Mouse (Mus musculus): ENCODE measurements around the gene Lamp1.

Gene Lamp1

DNA sequence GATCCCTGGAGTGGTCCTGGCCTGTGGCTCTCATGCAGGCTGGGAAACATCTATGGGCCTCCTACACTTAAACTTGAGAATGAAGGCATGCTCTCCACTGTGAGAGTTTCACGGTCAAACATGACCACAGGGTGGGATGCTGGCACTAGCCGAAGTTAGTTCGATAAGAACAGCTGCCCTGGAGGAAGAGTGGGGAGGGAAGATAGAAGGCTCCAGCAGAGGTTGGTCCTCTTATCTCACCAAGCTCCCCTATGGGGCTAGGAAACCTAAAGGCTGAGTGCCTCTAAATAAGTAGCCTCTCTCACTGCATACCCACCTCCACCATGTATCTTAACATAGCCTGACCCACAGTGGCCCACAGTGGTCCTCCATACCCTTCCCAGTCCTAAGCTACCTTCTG is 43.8 kb downstream of the Lamp1 start:
- DNase-seq = no peak

DNA sequence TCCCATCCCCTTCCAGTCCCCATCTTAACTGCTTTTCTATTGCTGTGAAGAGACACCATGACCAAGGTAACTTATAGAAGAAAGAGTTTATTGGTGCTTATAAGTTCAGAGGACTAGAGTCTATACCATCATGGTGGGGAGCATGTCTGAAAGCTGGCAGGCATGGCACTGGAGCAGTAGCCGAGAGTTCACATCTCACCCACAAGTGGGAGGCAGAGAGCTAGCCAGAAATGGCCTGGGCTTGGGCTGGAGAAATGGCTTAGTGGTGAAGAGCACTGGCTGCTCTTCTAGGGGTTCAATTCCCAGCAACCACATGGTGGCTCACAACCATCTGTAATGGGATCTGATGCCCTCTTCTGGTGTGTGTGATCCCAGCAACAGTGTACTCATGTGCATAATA is 44.5 kb downstream of the Lamp1 start:
- no peak for DNase-seq

DNA sequence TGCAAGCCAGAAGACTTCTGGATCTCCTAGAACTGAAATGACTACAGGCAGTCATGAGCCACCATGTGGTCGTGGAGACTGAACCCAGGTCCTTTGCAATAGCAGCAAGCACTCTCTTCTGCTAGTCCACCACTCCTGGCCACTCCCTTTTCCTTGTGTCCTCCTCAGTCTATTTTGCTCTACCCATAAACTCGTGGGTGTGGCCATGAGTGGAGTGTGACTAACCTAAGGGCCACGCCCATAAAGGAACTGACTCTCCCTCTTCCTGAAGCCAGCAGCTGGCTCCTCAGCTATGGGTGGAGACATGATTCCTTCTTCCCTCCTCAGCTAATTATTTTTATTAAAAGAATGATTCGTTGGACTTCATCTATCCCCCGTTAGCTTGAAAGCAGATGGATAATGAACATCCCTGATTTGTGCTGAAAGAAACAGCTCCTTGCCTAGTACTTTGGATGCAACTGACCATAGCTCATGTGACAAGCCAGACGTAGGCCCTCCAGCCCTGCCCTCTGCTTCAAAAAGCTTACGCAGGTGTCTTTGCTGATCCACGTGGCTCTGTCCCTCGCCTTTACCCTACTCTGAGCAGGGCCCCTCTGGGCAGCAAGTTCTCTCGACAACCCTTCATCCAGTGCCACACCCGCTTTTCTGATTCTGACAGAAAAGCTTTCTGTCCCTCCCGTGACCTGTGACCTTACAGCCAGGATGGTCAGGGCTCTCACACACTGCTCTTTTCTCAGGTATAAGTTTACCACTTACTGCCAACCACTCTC is 45.6 kb downstream of the Lamp1 start:
- DNase-seq = no peak

DNA sequence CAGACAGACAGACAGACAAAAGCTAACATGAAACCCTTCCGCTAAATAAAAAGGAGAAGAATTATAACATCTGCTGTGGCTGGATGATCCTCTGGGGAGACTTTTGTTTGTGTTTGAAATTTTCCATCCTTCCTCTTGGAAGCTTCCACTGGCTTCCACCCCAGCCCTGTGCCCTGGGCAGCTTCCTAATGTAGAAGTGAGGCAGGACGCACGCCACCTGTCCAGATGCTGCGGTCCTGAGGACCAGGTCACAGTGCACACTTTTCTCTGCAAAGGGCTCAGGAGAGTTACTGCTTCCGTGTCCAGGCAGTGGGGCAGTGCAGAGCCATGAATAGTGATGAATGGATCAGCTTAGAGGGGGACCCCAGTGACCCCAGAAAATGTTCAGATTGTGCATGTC is 46.4 kb downstream of the Lamp1 start:
- no peak for DNase-seq

DNA sequence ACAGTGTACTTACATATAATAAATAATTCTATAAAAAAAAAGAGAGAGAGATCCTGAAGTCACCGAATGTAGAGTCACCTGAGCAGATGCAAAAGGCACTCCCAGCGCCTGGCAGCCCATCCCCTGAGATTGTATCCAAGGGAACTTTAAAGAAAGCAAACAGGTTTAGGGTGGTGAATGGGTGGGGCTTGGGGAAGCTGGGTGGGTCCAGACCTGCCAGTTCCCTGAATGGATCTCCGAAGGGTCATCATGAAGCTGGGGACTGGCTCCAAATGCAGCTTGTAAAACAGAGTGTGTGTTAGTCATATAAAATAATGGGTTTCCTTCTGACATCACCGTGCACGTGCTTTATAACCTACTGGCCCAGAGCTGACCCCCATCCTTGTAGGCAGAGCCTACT is 47.3 kb downstream of the Lamp1 start:
- DNase-seq = no peak

DNA sequence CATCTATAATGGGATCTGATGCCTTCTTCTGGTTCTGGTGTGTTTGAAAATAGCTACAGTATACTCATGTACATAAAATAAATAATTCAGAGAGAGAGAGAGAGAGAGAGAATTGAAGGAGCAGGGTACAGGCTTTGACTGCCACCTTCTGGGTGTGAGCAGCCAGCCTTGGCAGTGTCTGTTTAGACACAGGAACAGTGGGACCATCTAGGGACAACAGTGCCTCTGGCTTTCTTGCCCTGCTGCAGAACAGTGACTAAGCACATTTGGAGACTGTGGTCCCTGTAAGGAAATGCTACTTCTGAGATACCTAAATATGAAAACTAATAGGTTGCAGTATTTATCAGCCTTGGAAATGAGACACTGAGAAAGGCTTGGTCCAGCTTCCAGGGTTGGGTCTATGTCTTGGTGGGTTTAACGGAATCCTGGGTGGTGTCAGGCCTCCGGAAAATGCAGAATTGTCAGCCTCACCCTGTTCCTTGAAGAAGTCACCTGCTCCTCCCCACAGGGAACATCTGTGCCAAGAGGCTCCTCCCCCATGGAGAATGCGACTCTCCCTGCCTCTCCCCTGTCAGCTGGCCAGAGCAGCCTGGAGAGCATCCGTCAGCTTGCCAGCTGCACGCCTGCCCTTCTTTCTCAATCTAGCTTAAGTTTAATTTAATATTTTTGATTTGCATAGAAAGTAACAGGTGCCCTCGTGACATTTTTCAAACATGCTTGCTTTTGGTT is 49.8 kb downstream of the Lamp1 start:
- no peak for DNase-seq

DNA sequence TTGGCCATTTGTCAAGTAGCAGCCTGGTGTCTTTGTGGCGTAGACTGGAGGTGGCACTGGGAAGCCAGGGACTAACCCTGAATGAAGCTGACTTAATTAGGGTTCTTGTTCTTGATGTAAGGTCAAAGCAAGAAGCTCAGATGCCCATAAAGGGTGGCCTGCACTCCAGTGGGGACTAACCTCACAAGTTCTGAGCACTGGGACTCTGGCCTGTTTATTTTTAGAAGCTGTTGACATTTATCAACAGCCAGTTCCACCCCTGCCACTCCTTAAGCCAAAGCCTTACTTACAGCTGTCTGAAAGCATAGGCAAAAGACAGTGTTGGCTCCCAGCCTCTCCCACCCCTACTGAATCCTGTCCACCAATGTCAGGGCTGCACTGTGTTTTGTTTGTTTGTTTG is 50.8 kb downstream of the Lamp1 start:
- DNase-seq = no peak

DNA sequence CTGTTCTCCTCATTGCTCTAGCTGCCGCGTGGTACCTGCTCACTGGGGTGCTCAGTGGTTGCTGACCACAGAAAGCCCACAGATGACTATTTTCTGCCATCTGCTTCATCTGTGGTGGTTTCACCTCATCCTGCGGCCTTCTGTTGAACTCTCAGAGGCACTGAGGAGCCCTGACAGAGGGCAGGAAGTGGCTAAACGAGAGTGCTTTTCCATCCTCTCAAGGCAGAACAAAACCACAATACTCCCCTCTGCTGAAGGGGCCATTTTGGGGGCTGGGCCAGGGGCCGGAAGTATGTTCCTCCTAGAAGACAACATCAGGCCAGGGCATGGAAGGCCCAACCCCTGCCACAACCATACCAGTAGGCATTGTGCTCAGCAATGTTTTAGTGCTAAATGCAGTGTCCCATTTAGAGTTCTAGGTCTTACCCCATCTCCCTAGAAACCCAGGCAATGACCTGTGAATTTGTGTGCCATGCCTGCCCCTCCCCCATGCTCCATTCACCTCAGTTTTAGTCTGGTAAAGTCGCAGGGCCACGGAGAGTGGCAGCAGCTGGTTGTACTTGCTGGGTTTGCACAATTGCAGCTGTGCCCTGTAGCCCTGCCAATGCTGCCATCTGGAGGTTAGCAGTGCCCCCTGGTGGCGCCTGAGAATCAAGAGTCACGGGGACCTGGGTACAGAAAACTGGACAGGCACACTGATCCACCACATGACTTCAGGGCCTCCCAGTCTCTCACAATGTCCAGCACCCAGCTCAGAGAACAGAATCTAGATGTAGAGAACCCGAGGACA is 54.7 kb downstream of the Lamp1 start:
- peak; percentile 54 for DNase-seq

DNA sequence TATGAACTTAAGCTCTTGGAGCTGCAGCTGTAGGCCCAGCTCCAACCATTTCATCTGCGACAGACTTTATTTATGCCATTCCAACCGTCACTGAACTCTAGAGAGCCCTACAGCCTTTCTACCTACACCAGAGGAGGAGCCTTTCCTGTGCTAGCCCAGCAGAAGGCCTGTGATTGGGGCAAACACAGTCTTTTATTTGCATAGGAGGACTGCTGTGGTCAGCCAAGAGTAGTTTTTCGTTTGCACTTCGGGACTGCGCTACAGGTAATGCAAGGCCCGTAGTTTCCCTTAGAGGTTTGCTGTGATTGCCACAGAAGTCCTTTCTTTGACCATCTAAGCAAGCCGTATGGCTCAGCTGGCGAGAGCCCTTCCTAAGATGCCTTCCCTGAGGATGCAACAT is 57.4 kb downstream of the Lamp1 start:
- no peak for DNase-seq

DNA sequence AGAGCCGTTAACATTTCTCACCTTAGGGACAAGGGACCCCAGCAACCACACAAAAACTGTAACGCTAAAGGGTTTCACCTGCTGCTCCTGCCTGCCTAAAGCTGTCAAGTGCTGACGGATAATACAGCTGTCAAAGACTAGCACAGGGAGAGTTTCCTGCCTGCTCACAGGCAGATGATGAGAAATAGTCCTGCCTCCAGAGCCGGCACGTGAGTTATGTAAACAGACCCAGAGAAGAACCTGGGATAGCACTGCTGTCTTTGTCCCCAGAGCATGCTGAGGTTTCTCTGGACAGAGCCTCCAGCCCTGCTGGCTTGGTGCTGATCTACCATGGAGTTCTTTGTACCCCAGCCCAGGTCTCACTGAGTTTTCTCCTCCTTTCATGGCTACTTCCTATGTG is 58.1 kb downstream of the Lamp1 start:
- DNase-seq = no peak

DNA sequence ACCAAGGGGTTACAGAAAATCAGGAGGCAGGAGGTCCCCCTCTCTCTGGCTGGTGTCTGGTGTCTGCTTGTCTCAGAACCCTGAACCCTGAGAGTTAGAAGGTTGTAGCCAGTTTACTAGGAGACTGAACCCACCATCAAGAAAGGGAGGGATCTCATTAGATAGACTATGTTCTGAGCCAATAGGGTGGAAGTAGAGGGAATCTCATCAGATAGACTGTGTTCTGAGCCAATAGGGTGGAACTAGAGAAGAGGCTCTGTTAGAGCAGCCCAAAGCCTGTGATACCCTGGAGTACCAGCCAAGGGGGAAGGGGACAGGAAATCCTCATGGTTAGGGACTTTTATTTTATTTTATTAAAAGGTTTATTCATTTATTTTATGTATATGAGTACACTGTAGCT is 59.0 kb downstream of the Lamp1 start:
- DNase-seq = no peak

DNA sequence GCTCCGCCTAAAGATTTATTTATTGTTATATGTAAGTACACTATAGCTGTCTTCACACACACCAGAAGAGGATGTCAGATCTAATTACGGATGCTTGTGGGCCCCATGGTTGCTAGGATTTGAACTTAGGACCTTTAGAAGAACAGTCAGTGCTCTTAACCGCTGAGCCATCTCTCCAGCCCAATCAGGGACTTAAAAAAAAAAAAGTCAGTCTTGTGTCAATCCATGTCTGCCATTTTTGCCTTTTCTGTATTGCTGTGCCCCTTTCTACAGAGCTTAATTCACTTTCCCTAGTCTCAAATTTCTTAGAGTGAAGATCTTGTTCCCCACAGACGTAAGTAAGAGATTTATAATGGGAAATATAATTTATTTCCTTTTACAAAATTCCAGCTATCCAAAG is 59.5 kb downstream of the Lamp1 start:
- DNase-seq = no peak

DNA sequence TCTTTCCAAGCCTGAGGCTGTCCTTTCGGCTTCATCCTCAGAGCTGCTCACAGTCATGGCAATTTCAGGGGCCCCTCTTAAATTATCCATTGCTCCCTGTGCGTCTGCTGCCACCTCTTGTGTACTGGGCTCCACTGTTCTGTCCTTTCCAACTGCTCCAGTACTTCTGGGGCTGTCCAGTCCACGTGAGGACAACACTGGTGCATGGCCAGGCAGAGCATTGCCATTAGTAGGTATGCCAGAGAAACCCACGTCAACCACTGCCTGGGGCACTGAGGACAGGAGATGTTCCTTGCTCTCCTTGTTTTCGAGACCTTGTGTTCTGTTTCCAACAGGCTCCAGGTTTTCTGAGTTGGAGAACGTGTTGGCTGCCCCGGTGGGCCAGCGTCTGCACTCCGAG is 65.5 kb downstream of the Lamp1 start:
- no peak for DNase-seq
